Mouse (Mus musculus) thymus, postnatal 14 days (tissue): ENCODE measurements around the gene Rnf225.
"Not testable (repeated sequence)": the region's sequence is repeated elsewhere in the genome, so short reads cannot be mapped to it uniquely, and the experiment has no call there.

Source experiments
- DNase-seq: peaks from one replicate; pipeline ENCODE4 v3.0.0; 2021

The Rnf225 gene

GRCm38 (mm10) chr7:12927191-12927680 is at the start of gene Rnf225:
TSS of gene Rnf225 (plus strand) at chr7:12927416.
- no peak for DNase-seq

- DNase-seq: no peak
Observed at GRCm38 (mm10) chr7:12880036-12880435, 47.2 kb upstream of the Rnf225 start.

GRCm38 (mm10) chr7:12880497-12880896 is 46.7 kb upstream of the Rnf225 start:
- DNase-seq: not testable (repeated sequence)

DNA sequence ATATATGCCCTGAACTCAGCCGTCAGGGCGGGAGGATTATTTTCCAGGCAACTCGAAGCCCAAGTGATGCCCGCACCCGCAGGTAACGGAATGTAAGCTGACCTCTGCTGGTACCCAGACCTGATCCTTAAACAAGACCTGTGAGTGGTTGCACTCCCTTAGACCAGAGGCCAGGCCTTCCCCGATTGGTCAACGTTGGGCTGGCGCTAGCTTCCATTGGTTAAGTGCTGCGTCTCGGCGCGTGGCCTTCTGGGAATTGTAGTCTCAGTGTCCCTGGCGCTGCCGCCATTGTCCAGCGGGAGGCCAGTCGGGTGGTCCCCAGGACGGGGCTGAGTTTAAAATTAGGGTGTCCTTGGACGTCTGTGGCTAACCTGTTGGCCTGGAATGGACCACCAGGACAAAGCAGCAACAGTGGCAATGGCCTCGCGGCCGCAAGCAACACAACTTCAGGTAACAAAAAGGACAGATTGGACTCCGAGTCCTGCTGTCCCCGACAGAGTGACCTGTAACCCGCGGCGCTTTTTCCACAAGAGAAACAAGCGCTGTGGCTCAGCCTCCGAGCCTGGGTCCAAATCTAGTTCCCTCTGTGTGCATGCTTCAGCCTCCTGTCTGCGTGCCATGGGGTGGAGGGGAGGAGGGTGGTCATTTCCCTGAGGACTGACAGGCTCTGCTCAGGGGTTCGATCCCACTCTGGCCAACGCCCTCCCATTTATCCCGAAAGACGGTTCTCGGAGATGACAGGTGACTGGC is 46.1 kb upstream of the Rnf225 start, which contains the start of gene Zfp128:
Gene Zfp128, plus strand, starts transcription at position 267 of the 750 bp plus-strand sequence.
- peak; percentile 91 for DNase-seq

GRCm38 (mm10) chr7:12886563-12887266 is 40.5 kb upstream of the Rnf225 start:
- DNase-seq: no peak

GRCm38 (mm10) chr7:12887585-12887984 is 39.6 kb upstream of the Rnf225 start:
- no peak for DNase-seq

- no peak for DNase-seq
Observed at GRCm38 (mm10) chr7:12890928-12891327, 36.3 kb upstream of the Rnf225 start.

- no peak for DNase-seq
Observed at GRCm38 (mm10) chr7:12891334-12891733, 35.9 kb upstream of the Rnf225 start.

GRCm38 (mm10) chr7:12897655-12898410 is 29.4 kb upstream of the Rnf225 start, which contains the start of gene Zscan22:
TSS of gene Zscan22 (plus strand) at chr7:12897815.
- peak; percentile 85 for DNase-seq

GRCm38 (mm10) chr7:12901517-12901916 is 25.7 kb upstream of the Rnf225 start:
- no peak for DNase-seq

GRCm38 (mm10) chr7:12903623-12904022 is 23.6 kb upstream of the Rnf225 start:
- DNase-seq: peak; percentile 52

- DNase-seq: no peak
Observed at GRCm38 (mm10) chr7:12905146-12905545, 22.1 kb upstream of the Rnf225 start.

GRCm38 (mm10) chr7:12909498-12909962 is 17.7 kb upstream of the Rnf225 start:
- peak; percentile 92 for DNase-seq

- DNase-seq: peak; percentile 69
Observed at GRCm38 (mm10) chr7:12910181-12910668, 17.0 kb upstream of the Rnf225 start.

GRCm38 (mm10) chr7:12913556-12913955 is 13.7 kb upstream of the Rnf225 start:
- peak; percentile 17 for DNase-seq

DNA sequence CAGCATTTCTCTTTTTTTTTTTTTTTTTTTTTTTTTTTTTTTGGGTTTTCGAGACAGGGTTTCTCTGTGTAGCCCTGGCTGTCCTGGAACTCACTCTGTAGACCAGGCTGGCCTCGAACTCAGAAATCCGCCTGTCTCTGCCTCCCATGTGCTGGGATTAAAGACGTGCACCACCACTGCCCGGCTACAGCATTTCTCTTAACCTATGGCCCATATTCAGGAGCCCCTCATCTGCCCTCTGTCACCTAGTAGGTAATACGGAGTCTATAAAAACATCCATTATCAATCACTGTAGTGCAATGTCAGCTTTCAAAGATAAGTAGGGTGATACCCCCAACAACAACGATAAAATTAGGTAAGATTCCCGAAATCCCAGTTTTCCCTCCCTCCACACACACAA is 6.7 kb upstream of the Rnf225 start:
- not testable (repeated sequence) for DNase-seq

DNA sequence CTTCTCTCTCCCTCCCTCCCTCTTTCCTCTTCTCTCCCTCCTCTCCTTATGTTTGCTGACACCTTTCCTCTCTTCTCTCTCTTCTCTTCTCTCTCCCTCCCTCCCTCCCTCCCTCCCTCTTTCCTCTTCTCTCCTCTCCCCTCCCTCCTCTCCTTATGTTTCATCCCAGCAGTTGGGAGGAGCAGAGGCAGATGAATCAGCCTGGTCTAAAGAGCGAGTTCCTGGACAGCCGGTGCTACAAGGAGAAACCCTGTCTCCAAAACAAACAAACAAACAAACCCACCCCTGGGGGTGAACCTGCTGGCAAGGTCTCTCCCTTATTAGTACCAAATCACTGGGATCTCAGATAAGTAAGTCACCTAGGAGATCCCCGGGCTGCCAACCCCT is 5.9 kb upstream of the Rnf225 start:
- no peak for DNase-seq

DNA sequence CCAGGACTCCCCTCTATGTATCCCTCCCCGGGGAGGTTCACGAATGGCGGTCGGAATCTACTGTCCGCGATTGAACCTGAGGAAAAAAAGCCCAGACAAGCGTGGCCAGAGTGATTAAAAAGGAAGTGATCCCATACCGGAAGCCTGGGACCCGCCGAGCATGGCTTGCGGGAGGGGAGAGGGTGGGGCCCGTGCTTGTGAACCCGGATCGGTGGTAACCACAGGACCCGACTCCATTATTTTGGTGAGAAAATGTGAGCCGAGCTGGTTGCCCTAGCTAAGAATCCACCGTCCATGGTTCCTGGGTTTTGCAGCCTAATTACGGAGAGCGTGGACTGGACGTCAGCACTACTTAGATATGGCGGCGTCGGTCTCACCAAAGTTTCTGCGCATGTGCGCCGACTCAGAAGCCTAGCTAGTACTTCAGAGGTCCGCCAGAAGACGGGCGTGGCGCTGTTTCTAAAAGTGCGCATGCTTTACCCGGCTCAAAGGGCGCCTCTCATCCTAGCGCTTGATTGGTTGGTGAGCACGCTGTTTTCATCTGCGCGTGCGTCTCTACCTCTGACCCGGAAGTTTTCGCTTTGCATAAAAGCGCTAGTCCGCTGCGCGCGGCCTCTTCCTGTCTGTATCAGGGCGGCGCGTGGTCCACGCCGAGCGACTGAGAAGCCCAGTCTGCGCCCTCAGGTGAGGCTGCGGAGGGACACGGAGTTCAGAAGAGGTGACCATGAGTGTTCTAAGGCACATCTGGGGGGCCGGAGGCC is 5.3 kb upstream of the Rnf225 start, which contains the start of gene Rps5:
Gene Rps5, plus strand, starts transcription at position 586 of the 761 bp plus-strand sequence.
- peak; percentile 98 for DNase-seq

- DNase-seq: peak; percentile 8
Observed at GRCm38 (mm10) chr7:12922729-12923128, 4.5 kb upstream of the Rnf225 start.

DNA sequence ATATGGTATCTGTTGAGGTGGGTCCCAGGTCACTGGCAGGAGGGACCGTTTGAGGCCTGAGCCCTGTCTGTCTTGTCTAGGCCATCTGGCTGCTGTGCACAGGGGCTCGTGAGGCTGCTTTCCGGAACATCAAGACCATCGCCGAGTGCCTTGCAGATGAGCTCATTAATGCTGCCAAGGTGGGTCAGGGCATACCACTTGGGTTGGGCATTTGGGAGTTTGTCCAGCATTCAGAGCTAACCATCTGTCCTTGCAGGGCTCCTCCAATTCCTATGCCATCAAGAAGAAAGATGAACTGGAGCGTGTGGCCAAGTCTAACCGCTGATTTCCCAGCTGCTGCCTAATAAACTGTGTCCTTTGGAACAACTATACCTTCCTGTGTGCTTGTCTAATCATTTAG is 900 bp upstream of the Rnf225 start:
- DNase-seq: no peak

DNA sequence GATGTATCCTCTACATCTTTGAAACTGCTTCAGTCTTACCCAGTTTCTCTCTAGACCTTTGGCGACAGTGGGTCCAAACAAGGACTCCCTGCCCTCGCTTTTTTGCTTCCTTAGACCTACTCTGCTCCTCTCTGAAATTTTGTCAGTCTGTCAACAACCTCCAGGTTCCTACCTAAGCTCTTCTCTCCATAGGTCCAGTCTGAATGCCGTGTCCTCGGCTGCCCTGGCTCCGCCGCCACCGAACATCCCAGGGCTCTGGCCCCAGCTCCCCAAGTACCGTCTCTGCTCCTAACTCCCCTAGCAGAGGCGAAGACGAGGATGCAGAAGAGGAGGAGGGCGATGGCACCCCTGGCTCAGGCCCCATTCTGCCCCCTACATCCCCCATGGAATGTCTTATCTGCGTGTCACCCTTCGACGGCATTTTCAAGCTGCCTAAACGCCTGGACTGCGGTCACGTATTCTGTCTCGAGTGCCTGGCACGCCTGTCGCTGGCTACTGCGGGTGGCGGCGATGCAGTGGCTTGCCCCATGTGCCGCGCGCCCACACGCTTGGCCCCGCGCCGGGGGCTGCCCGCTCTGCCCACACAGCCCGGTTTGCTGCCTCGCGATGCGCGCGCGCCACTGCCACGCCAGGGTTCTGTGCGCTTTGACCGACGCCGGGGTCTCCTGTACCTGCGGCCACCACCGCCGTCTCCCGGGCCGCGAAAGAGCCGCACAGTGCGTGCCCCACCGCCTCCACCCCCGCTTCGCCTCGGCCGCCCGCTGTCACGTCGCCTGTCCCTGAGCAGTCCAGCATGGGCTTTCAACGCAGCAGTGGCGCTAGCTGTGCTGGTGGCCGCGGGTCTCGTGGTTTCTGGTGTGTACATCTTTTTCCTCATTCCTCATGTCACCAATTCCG is 725 bp downstream of the Rnf225 start:
- peak; percentile 11 for DNase-seq
